Mouse (Mus musculus) thymus, postnatal 25 days (tissue): ENCODE measurements at regions not wholly inside any gene's neighbourhood (a gene's known extent, or its start where the extent isn't known, plus 50 kb on each side); places are given as distances from the start of the nearest gene placed in this dataset.

Source experiments
- DNase-seq: peaks from one replicate; pipeline ENCODE4 v3.0.0; 2022

GRCm38 (mm10) chr14:25068430-25068829 is 390.6 kb upstream of the Zmiz1 start:
- DNase-seq: no peak

- no peak for DNase-seq
These were observed 385.8 kb upstream of the Zmiz1 start for GRCm38 (mm10) chr14:25073143-25073542.

GRCm38 (mm10) chr14:25074022-25074800 is 384.8 kb upstream of the Zmiz1 start:
- DNase-seq: no peak

DNA sequence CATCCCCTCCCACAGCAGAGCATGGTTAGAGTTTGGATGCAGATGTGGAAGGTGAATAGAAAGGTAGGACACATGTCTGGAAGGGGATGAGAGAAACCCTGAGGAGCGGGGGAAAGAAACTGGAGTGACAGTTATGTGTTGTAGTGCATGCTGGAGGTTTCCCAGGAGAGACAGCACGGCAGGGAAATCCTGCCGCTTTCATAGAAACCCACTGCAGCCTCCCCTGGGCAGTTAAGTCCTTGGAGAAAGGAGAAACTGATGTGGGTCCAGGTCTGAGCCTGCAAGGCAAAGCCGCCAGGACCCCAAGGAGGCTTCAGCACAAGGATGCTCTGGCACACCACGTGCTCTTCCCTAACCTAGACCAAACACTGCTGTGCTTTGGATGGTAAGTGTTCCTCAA is 384.1 kb upstream of the Zmiz1 start:
- no peak for DNase-seq

- no peak for DNase-seq
These were observed 378.6 kb upstream of the Zmiz1 start for GRCm38 (mm10) chr14:25080431-25080830.

GRCm38 (mm10) chr14:25083847-25084246 is 375.1 kb upstream of the Zmiz1 start:
- no peak for DNase-seq

DNA sequence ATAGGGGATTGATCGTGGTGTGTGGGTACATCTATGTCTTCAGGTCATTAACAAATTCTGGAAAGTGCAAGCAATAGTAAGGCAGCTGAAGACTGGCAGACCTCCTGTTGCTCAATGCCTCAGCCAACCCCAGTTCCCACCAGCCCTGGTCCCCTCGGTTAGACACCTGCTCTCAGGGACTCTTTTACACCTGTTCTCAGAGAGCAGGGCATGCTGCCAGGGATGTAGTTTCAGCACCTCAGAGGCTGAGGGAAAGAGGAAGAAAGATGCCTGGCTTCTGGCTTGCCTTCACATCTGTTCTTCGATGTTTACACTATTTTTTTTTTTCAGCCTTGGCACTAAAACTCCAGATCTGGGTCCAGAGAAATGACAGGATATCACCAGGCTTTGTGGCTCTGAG is 362.2 kb upstream of the Zmiz1 start:
- DNase-seq: no peak

GRCm38 (mm10) chr14:25105391-25105790 is 353.6 kb upstream of the Zmiz1 start:
- no peak for DNase-seq

GRCm38 (mm10) chr14:25106451-25106850 is 352.5 kb upstream of the Zmiz1 start:
- no peak for DNase-seq

GRCm38 (mm10) chr14:25108101-25108652 is 350.8 kb upstream of the Zmiz1 start:
- DNase-seq: peak; percentile 81

- no peak for DNase-seq
These were observed 350.2 kb upstream of the Zmiz1 start for GRCm38 (mm10) chr14:25108701-25109290.

DNA sequence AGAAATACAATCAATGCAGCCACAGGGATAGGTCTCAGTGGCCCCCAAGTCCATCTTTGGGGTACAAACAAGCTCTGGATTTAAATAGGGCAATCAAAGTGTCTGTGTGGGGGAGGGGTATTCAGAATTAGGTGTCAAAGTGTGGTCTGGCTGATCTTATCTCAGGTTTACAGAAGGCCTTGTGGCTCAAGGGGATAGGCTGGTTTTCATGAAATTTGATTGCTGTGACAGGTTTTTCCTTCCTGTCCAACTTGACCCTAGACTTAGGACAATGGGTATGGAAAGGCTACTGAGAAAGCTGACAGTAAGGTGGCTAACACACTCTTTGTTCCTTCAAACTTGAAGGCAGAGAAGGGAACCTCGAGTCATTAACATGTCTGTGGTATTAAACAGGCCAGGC is 349.3 kb upstream of the Zmiz1 start:
- DNase-seq: no peak

GRCm38 (mm10) chr14:25112832-25113231 is 346.2 kb upstream of the Zmiz1 start:
- no peak for DNase-seq

- DNase-seq: no peak
These were observed 345.7 kb upstream of the Zmiz1 start for GRCm38 (mm10) chr14:25113326-25113725.

- DNase-seq: peak; percentile 82
These were observed 342.6 kb upstream of the Zmiz1 start for GRCm38 (mm10) chr14:25116424-25116823.

GRCm38 (mm10) chr14:25119999-25120398 is 339.0 kb upstream of the Zmiz1 start:
- DNase-seq: peak; percentile 32

- no peak for DNase-seq
These were observed 338.5 kb upstream of the Zmiz1 start for GRCm38 (mm10) chr14:25120506-25120905.

- DNase-seq: no peak
These were observed 335.9 kb upstream of the Zmiz1 start for GRCm38 (mm10) chr14:25122971-25123535.

DNA sequence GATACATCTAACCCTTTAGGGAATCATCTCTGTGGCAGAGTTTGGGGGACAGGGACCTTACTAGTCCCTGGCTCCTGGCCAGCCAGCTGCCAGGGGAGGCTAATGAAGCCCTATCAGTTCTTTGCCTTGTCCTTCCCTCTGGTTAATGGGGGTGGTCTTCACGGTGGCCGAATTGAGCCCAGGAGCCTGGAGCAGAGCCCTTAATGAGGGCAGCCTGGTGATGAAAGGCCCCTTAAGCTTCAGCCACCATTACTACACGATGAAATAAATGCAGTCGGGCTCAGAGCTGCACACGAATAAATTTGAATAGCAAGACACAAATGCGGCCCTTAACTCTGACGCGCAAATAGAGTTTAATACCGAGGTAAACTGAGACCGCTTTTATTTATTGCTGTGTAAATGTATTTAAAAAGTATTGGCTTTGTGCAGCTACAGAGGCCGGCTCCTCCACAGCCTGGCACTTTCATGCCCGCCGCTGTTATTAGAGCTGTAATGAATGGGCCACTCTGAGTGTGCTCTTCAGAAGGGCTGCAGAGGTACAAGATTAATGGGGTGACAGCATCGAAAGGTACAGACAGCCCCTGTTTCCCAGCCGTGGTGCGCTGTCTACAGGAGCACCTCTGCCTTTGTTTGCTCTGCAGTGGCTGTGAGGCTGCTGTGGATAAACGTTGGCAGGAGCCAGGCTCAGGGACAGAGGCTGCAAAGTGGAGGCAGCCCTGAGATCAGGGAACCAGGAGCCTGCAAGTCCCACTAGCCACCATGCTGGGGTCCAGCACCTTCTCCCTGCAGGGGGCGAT is 335.2 kb upstream of the Zmiz1 start:
- peak; percentile 29 for DNase-seq

DNA sequence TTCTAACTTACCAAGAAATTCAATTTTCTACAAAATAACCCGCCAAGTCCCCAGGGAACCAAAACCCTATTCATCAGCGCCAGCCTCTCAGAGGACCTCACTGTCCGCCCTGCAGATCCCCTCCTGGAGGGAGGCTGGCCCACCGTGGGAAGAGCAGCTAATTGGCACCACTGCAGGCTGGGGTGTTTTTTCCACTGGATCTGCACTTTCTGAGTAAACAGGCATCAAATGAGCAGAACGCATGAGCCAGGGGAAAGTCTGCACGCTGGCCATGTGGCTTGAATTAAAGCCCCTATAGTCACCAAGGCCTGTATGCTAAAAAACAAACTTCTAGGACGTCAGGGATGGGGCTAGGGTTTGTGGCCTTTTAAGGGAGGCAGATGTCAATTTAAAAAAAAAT is 332.4 kb upstream of the Zmiz1 start:
- no peak for DNase-seq

- no peak for DNase-seq
These were observed 331.3 kb upstream of the Zmiz1 start for GRCm38 (mm10) chr14:25127544-25128159.

- no peak for DNase-seq
These were observed 330.8 kb upstream of the Zmiz1 start for GRCm38 (mm10) chr14:25128160-25128547.

DNA sequence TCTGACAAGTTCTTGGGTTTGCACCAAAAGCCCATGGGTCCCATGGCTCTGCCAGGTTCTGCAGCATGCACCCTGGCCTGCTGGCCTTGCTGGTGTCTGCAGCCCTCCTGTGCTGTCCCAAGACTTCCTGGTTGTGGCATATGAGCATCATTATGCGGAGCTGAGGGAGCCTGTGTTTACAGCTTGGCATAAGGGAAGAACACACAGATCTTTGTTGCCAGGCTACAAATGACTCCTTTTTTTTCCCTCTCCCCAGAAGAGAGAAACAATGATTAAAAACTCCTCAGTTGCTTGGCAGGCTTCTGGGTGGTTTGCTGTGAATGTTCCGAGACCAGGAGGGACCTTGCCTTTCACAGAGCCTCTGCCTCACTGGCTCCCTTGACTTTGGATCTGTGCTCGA is 323.6 kb upstream of the Zmiz1 start:
- DNase-seq: no peak
